Mouse (Mus musculus) subcutaneous adipose tissue, adult 2 months (tissue): ENCODE data around the gene Krtap13. TPM values are rescaled to one million over a fixed set of nuclear protein-coding genes. Genes with fewer than 3 reads are reported as not detected.

ENCODE experiments used
- polyA plus RNA-seq: library from polyadenylated mRNA; depleted of rRNA; stranded (reverse); fragments of >200 nt; gene quantifications from 2 replicates; pipeline ENCODE4 v1.2.3, GENCODE M21; 2012; ENCODE audit warnings: low replicate concordance; rRNA removed

Krtap13 gene
- polyA plus RNA-seq: not detected in 2 replicates

GRCm38 (mm10) chr16:88751535-88751934 lies at the start of gene Krtap13:
Gene Krtap13, minus strand, starts transcription at chr16:88751635.

GRCm38 (mm10) chr16:88777596-88777995 lies 26.2 kb upstream of the Krtap13 start, which contains the start of gene Gm5965:
Gene Gm5965, plus strand, starts transcription at chr16:88777896.

GRCm38 (mm10) chr16:88774106-88774505 lies 22.7 kb upstream of the Krtap13 start, which contains the start of gene 2310057N15Rik:
Gene 2310057N15Rik, minus strand, starts transcription at chr16:88774206.

GRCm38 (mm10) chr16:88758547-88758946 lies 7.1 kb upstream of the Krtap13 start, which contains the start of gene 2310034C09Rik:
Gene 2310034C09Rik, plus strand, starts transcription at chr16:88758847.

GRCm38 (mm10) chr16:88728812-88729275 lies 22.6 kb downstream of the Krtap13 start, which contains the start of gene Krtap13-1:
Gene Krtap13-1, plus strand, starts transcription at chr16:88728862.

GRCm38 (mm10) chr16:88707496-88708012 lies 43.9 kb downstream of the Krtap13 start, which contains the start of gene 2310061N02Rik:
Gene 2310061N02Rik, minus strand, starts transcription at chr16:88707962.

Other genes with a start within 250 kb of the Krtap13 start
- gene Cldn17, start 244.7 kb downstream of the Krtap13 start, polyA plus RNA-seq: not detected in 2 replicates
- 0.10 and 6.5 TPM in 2 replicates for gene Cldn8, start 188.5 kb downstream of the Krtap13 start, polyA plus RNA-seq
- gene Krtap24-1, start 139.4 kb downstream of the Krtap13 start, polyA plus RNA-seq: not detected in 2 replicates
- not detected in 2 replicates for gene 2310079G19Rik, start 124.0 kb downstream of the Krtap13 start, polyA plus RNA-seq
- gene Krtap26-1, start 103.8 kb downstream of the Krtap13 start, polyA plus RNA-seq: not detected in 2 replicates
- not detected in 2 replicates for gene Krtap27-1, start 80.0 kb downstream of the Krtap13 start, polyA plus RNA-seq
- not detected in 2 replicates for gene 2310061N02Rik, start 43.7 kb downstream of the Krtap13 start, polyA plus RNA-seq
- gene Krtap13-1, start 22.8 kb downstream of the Krtap13 start, polyA plus RNA-seq: not detected in 2 replicates
- gene 2310034C09Rik, start 7.2 kb upstream of the Krtap13 start, polyA plus RNA-seq: not detected in 2 replicates
- not detected in 2 replicates for gene 2310057N15Rik, start 22.6 kb upstream of the Krtap13 start, polyA plus RNA-seq
- gene Gm5965, start 26.3 kb upstream of the Krtap13 start, polyA plus RNA-seq: not detected in 2 replicates
- gene Gm20741, start 60.6 kb upstream of the Krtap13 start, polyA plus RNA-seq: not detected in 2 replicates
- gene Krtap15, start 68.6 kb upstream of the Krtap13 start, polyA plus RNA-seq: not detected in 2 replicates
- not detected in 2 replicates for gene Krtap14, start 74.5 kb upstream of the Krtap13 start, polyA plus RNA-seq
- gene Krtap19-1, start 117.8 kb upstream of the Krtap13 start, polyA plus RNA-seq: not detected in 2 replicates
- gene Krtap19-2, start 122.6 kb upstream of the Krtap13 start, polyA plus RNA-seq: not detected in 2 replicates
- gene Krtap19-3, start 126.4 kb upstream of the Krtap13 start, polyA plus RNA-seq: not detected in 2 replicates
- gene Krtap19-4, start 133.5 kb upstream of the Krtap13 start, polyA plus RNA-seq: not detected in 2 replicates
- gene Krtap19-5, start 144.8 kb upstream of the Krtap13 start, polyA plus RNA-seq: not detected in 2 replicates
- not detected in 2 replicates for gene Krtap19-9b, start 180.6 kb upstream of the Krtap13 start, polyA plus RNA-seq
- gene Krtap16-3, start 211.2 kb upstream of the Krtap13 start, polyA plus RNA-seq: not detected in 2 replicates